ENCODE assay signal across 8 mouse cellular contexts in genomic region chr8:94387785-94388184, GRCm38 (mm10). TPM values are rescaled to one million over a fixed set of nuclear protein-coding genes. Genes with fewer than 3 reads are reported as not detected.
DNase-seq lines count a peak whose midpoint lies in the region; ATAC-seq and TF ChIP-seq lines count a peak whose summit lies in the region.

No protein-coding gene starts in this region.

- H3K9ac ChIP-seq in lung, embryonic 14.5 days: peak overlapping the region; percentile 84
- peak overlapping the region; percentile 84 for H3K9ac ChIP-seq in embryonic facial prominence, embryonic 12.5 days
- H3K9ac ChIP-seq in intestine, embryonic 15.5 days: peak overlapping the region; percentile 91
- H3K9ac ChIP-seq in neural tube, embryonic 14.5 days (replicated peaks; ENCODE audit: low read depth, low read length): peak overlapping the region; percentile 88; the same call in 1 of the 2 replicates

- DNase-seq in lung, embryonic 14.5 days: no peak
- DNase-seq in lung, postnatal 14 days: no peak
- no peak for DNase-seq in urinary bladder, postnatal 4 days (ENCODE audit: low spot score in 2 of 2)
- no peak for DNase-seq in layer of hippocampus, adult 18-20 months (ENCODE audit: low spot score in 2 of 2)
- no peak for DNase-seq in left cerebral cortex, postnatal 14 days (ENCODE audit: low spot score in 2 of 2)

- TF ChIP-seq CTCF in lung, embryonic 14.5 days (IDR thresholded peaks at IDR 0.05; ENCODE audit: low read depth): no peak

- peaks cover 6% of the 10 kb centered on the region; the same call in 1 of the 2 replicates for H3K4me1 ChIP-seq in lung, embryonic 14.5 days (ENCODE audit: insufficient read depth)
- peaks cover 9% of the 10 kb centered on the region for H3K4me1 ChIP-seq in embryonic facial prominence, embryonic 12.5 days
- H3K4me1 ChIP-seq in intestine, embryonic 15.5 days (replicated peaks): peaks cover 11% of the 10 kb centered on the region
- H3K4me1 ChIP-seq in neural tube, embryonic 14.5 days (ENCODE audit: control insufficient read depth, insufficient read depth, low read length): peaks cover 13% of the 10 kb centered on the region; the same call in 1 of the 2 replicates

- intact Hi-C loops in left cerebral cortex, postnatal 14 days (cut with DNase I): loop anchor here (5.0 kb wide), 1 partner anchor 45 kb away; no protein-coding TSS in a partner anchor

- 13% methylated on average over 6 of the region's 6 CpGs for WGBS in lung, embryonic 14.5 days
- 31% methylated on average over 6 of the region's 6 CpGs for WGBS in embryonic facial prominence, embryonic 12.5 days
- WGBS in intestine, embryonic 15.5 days: 20% methylated on average over 6 of the region's 6 CpGs
- 32% methylated on average over 6 of the region's 6 CpGs for WGBS in neural tube, embryonic 14.5 days

- H3K27me3 ChIP-seq in lung, embryonic 14.5 days (ENCODE audit: insufficient read depth, low read length): no peaks in the 10 kb centered on the region
- no peaks in the 10 kb centered on the region for H3K27me3 ChIP-seq in embryonic facial prominence, embryonic 12.5 days
- no peaks in the 10 kb centered on the region for H3K27me3 ChIP-seq in intestine, embryonic 15.5 days (replicated peaks)
- no peaks in the 10 kb centered on the region for H3K27me3 ChIP-seq in neural tube, embryonic 14.5 days (ENCODE audit: control insufficient read depth, insufficient read depth, low read length)

- H3K4me2 ChIP-seq in lung, embryonic 14.5 days: peak overlapping the region; percentile 89
- peak overlapping the region; percentile 91 for H3K4me2 ChIP-seq in embryonic facial prominence, embryonic 12.5 days (replicated peaks)
- H3K4me2 ChIP-seq in intestine, embryonic 15.5 days (replicated peaks): peak overlapping the region; percentile 90
- H3K4me2 ChIP-seq in neural tube, embryonic 14.5 days (ENCODE audit: low read depth, low read length): peak overlapping the region; percentile 91

- ATAC-seq in lung, embryonic 14.5 days (ENCODE audit: insufficient read depth): no peak
- no peak for ATAC-seq in embryonic facial prominence, embryonic 12.5 days (ENCODE audit: insufficient number of reproducible peaks, insufficient read depth, low FRiP score, low TSS enrichment)
- no peak for ATAC-seq in intestine, embryonic 15.5 days
- no peak for ATAC-seq in neural tube, embryonic 14.5 days (ENCODE audit: low read depth)

- H3K4me3 ChIP-seq in lung, embryonic 14.5 days (ENCODE audit: low read depth, low read length): peak overlapping the region; percentile 91
- H3K4me3 ChIP-seq in embryonic facial prominence, embryonic 12.5 days: peak overlapping the region; percentile 66
- peak overlapping the region; percentile 91 for H3K4me3 ChIP-seq in intestine, embryonic 15.5 days (replicated peaks)
- H3K4me3 ChIP-seq in neural tube, embryonic 14.5 days (ENCODE audit: low read depth, low read length): peak overlapping the region; percentile 82

- H3K9me3 ChIP-seq in lung, embryonic 14.5 days (ENCODE audit: low read depth, low read length): no peaks in the 10 kb centered on the region
- no peaks in the 10 kb centered on the region for H3K9me3 ChIP-seq in embryonic facial prominence, embryonic 12.5 days
- H3K9me3 ChIP-seq in intestine, embryonic 15.5 days: no peaks in the 10 kb centered on the region
- H3K9me3 ChIP-seq in neural tube, embryonic 14.5 days (ENCODE audit: control insufficient read depth, low read length): no peaks in the 10 kb centered on the region

- H3K27ac ChIP-seq in lung, embryonic 14.5 days (ENCODE audit: low read depth): peak overlapping the region; percentile 91
- no peak overlapping the region for H3K27ac ChIP-seq in embryonic facial prominence, embryonic 12.5 days
- H3K27ac ChIP-seq in intestine, embryonic 15.5 days: peak overlapping the region; percentile 89; the same call in 1 of the 2 replicates
- no peak overlapping the region for H3K27ac ChIP-seq in neural tube, embryonic 14.5 days (ENCODE audit: low read depth, low read length)

- H3K36me3 ChIP-seq in lung, embryonic 14.5 days (ENCODE audit: insufficient read depth): peaks cover 38% of the 10 kb centered on the region
- H3K36me3 ChIP-seq in embryonic facial prominence, embryonic 12.5 days: peaks cover 35% of the 10 kb centered on the region
- H3K36me3 ChIP-seq in intestine, embryonic 15.5 days: peaks cover 29% of the 10 kb centered on the region
- H3K36me3 ChIP-seq in neural tube, embryonic 14.5 days (ENCODE audit: control insufficient read depth, insufficient read depth, low read length): peaks cover 36% of the 10 kb centered on the region

RNA-seq across cellular contexts. Expression of gene Herpud1, which starts 1.5 kb away (rescaled TPM):
- polyA plus RNA-seq in lung, embryonic 14.5 days (2014; fragmentation: Nextera tagmentation; extraction: Ambion mirVana): 97.9 and 111 TPM in 2 replicates
- polyA plus RNA-seq in embryonic facial prominence, embryonic 12.5 days (2016; fragmentation: Nextera tagmentation; extraction: Ambion mirVana): 58.3 and 58.4 TPM in 2 replicates
- polyA plus RNA-seq in intestine, embryonic 15.5 days (2015; fragmentation: Nextera tagmentation; extraction: Ambion mirVana): 115 and 138 TPM in 2 replicates
- polyA plus RNA-seq in neural tube, embryonic 14.5 days (2014; fragmentation: Nextera tagmentation; extraction: Ambion mirVana): 69.0 and 71.8 TPM in 2 replicates
- total RNA-seq in layer of hippocampus, adult 18-20 months (2021): 10 to 100 TPM; 66.6 to 76.8 TPM
- 10 to 100 TPM; 48.8 to 60.8 TPM for total RNA-seq in left cerebral cortex, postnatal 14 days (2021)

RNA-seq across cellular contexts. Expression of gene Nlrc5, which starts 46.4 kb away (rescaled TPM):
- polyA plus RNA-seq in lung, embryonic 14.5 days (2014; fragmentation: Nextera tagmentation; extraction: Ambion mirVana): 0.11 and 0.46 TPM in 2 replicates
- 0.28 TPM in 1 of 2 replicates, not detected in the other for polyA plus RNA-seq in embryonic facial prominence, embryonic 12.5 days (2016; fragmentation: Nextera tagmentation; extraction: Ambion mirVana)
- 0.21 and 0.33 TPM in 2 replicates for polyA plus RNA-seq in intestine, embryonic 15.5 days (2015; fragmentation: Nextera tagmentation; extraction: Ambion mirVana)
- polyA plus RNA-seq in neural tube, embryonic 14.5 days (2014; fragmentation: Nextera tagmentation; extraction: Ambion mirVana): 0.13 and 0.37 TPM in 2 replicates
- 1 to 10 TPM in 1 of 2 experiments, under 1 TPM in 1; 0.30 to 1.1 TPM for total RNA-seq in layer of hippocampus, adult 18-20 months (2021)
- under 1 TPM; 0.24 to 0.30 TPM for total RNA-seq in left cerebral cortex, postnatal 14 days (2021)

RNA-seq across cellular contexts. Expression of gene Slc12a3, which starts 58.8 kb away (rescaled TPM):
- not detected in 2 replicates for polyA plus RNA-seq in lung, embryonic 14.5 days (2014; fragmentation: Nextera tagmentation; extraction: Ambion mirVana)
- polyA plus RNA-seq in embryonic facial prominence, embryonic 12.5 days (2016; fragmentation: Nextera tagmentation; extraction: Ambion mirVana): 0.12 TPM in 1 of 2 replicates, not detected in the other
- 0.06 and 0.10 TPM in 2 replicates for polyA plus RNA-seq in intestine, embryonic 15.5 days (2015; fragmentation: Nextera tagmentation; extraction: Ambion mirVana)
- polyA plus RNA-seq in neural tube, embryonic 14.5 days (2014; fragmentation: Nextera tagmentation; extraction: Ambion mirVana): 0.08 TPM in 1 of 2 replicates, not detected in the other
- under 1 TPM; 0.25 to 0.46 TPM for total RNA-seq in layer of hippocampus, adult 18-20 months (2021)
- under 1 TPM; 0.36 to 0.51 TPM for total RNA-seq in left cerebral cortex, postnatal 14 days (2021)

Comparison
In these comparisons a context has a peak if more than half of its experiments do, and no peak if none do; other contexts are left out.
1. H3K27ac ChIP-seq: peak in lung, embryonic 14.5 days (single experiment) and intestine, embryonic 15.5 days (single experiment); none in embryonic facial prominence, embryonic 12.5 days (single experiment) and neural tube, embryonic 14.5 days (single experiment).
2. Peak in every context shown above with its lines, with median percentiles within 50 percentile points of each other: H3K4me2 ChIP-seq, H3K4me3 ChIP-seq and H3K9ac ChIP-seq.